ENCODE assay signal across 11 mouse cellular contexts in genomic region chr17:88803441-88803840, GRCm38 (mm10). TPM values are rescaled to one million over a fixed set of nuclear protein-coding genes. Genes with fewer than 3 reads are reported as not detected.
"Had no signal": no experiment of that assay in that cellular context is flagged by ENCODE, and none has a peak within 500 bp of the region (broad histone marks: within the 10 kb centered on the region; RNA-seq: fewer than 3 reads in every experiment).

No protein-coding gene starts in this region.

- DNase-seq: kidney, adult 8-10 months; kidney, postnatal 25 days; layer of hippocampus, adult 9-11 months; liver; liver, embryonic 13.5 days; lung, adult 18-20 months; lung, postnatal 36 days; right cerebral cortex, postnatal 14 days; thymus, postnatal 14 days had no signal

RNA-seq across cellular contexts. Expression of gene Lhcgr, which starts 11.7 kb away (rescaled TPM):
- total RNA-seq: monocyte, adult 5-6 weeks; neutrophil, adult 5-6 weeks had no signal
